Mouse (Mus musculus) lung, postnatal 4 days (tissue): ENCODE measurements around the gene Pip4p1.

Experiments
- DNase-seq, 2 experiments: peaks; one replicate each; pipeline ENCODE4 v3.0.0; 2021

Pip4p1 gene

DNA sequence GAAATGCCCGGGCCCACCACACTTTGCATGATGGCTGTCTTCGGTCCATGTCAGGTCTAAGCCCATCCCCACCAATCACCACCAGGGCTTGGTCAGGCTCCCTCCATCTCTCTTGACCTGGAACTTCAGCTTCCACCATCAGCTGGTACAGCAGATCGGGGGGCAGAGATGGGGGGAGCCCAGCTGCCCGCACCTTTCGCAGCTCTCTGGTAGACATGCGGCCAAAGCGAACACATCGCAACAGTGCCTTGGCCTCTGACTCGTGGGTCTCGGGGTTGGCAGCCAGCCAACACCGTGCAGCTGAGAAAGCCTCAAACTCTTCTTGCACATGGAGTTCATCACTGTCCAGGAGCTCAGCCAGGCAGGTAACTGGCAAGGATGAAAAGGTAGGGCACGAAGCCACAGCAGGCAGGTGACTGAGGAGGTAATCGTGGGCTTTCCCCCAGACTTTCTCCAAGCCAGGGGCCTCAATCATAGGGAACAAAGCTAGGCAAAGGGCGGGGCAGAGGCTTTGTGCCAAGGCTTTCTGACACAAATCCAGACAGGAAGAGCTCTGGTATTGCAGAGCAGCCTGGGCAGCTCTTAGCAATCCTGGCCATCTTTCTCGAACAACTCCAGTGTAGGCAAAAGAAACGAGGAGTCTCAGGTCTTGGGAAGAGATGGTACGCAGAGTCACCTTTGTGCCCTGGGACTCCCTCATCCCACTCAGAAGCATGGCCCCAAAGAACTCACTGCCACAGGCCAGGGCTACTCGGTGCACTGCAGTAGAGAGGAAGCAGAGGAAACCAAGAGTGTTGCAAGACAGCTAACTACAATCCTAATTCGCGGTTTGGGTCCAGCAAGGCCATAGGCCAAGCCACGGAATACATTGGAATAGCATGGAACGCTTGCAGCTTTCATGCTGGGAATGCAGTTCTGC, 37.9 kb downstream of the Pip4p1 start:
- DNase-seq: peak; percentile 45 to 59

DNA sequence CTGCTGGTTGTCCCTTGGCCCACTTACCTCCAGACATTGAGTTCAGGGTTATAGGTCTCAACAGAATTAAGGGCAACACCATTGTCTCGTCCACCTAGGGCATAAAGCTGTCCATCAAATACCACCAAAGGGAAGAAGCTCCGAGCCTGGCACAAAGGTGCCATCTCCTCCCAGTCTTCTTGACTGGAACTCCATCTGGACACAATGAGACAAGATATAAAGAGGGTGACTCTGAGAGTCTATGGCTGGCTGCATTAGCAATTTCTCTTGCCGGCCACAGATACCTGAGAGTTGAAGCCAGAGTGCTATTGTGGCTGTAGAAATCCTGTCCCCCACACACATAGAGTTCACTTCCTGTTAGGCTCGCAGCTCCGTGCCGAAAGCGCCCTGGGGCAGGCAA, 38.6 kb downstream of the Pip4p1 start:
- no peak for DNase-seq

DNA sequence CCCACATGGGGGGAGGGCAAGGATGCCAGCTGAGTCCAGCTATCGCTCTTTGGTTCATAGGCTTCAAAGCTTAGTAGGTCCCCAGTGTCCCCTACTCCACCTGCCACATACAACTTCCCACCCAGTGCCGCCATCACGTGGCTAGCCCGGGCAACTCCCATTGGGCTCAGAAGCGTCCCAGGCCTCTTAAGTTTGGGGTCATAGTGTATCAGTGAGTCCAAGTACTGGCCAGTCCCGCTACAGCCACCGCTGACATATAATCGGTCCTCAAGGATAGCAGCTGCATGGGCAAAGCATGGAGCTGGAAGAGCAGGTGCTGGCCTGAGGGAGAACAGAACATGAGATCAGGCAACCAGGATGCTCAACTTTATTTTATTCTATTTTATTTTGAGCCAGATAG, 39.0 kb downstream of the Pip4p1 start:
- DNase-seq: no peak

DNA sequence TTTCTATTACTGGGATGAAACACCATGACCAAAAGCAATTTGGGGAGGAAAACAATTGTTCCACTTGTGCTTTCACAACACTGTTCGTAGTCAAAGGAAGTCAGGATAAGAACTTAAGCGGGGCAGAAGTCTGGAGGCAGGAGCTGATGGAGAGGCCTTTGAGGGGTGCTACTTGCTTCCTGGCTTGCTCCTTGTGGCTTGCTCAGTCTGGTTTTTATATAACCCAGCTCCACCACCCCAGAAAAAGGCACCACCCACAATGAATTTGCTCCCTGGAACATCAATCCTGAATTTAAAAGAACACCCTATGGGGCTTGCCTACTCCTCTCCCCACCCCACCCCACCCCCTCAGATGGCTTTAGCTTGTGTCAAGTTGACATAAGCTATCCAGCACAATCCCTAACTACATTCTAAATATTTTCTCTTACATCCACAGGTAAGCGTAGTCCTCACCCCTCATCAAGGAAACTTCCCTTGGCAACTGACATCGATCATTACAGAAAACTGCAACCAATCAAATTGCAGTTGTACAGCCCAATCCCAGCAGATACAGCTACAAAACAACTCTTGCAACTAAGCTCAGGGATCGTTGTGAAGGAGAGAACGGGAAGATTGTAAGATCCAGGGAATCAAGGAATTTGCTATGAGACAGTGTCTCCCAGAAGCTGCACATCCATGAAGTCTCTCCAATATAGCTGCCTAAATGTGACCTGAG, 54.3 kb downstream of the Pip4p1 start:
- DNase-seq: no peak
